Mouse (Mus musculus) testis, adult 2 months (tissue): ENCODE results near the gene Usp12.

Experiments
- CTCF ChIP-seq: fragments of 200-500 bp; IDR thresholded peaks from 2 replicates; pipeline ENCODE4 v1.5.1; 2012; ENCODE audit warnings: low read depth, mild to moderate bottlenecking, inconsistent platforms, low read length, moderate library complexity; ENCODE audit not compliant: control insufficient read depth, insufficient read depth, insufficient replicate concordance
- POLR2A ChIP-seq: fragments of 200-500 bp; IDR thresholded peaks from 2 replicates; pipeline ENCODE4 v1.6.1; 2012; ENCODE audit warnings: low read depth, mild to moderate bottlenecking, inconsistent platforms, low read length, moderate library complexity; ENCODE audit not compliant: control insufficient read depth

DNA sequence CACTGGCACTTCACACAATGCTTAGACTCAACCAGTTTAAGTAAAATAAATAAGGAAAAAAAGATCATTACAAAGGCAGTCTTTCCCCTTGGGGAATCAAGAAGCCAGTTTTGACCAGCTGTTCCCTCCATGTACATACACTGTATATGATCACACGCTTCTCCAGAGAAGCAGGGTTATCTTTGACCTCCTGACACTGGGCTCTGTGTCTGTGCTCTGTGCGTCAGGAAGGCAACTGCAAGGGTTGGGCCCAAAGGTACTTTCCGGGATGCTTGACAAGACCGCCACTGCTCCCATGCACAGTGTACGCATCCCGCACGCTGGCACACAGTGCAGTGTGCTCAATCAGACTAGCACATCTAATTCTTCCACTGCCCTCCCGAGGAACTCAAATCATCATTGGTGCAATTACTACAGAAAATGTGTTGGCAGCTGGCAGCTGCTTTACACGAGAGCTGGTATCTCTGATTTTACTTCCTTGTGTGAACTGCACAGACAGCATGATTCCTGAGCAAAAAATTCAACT, 57.8 kb downstream of the Usp12 start:
- TF ChIP-seq CTCF = no peak
- no peak for TF ChIP-seq POLR2A
